Mouse (Mus musculus) small intestine, adult 2 months (tissue): ENCODE measurements around the gene Entpd1.
"Not testable (repeated sequence)": the region's sequence is repeated elsewhere in the genome, so short reads cannot be mapped to it uniquely, and the experiment has no call there.

Experiments used
- CTCF ChIP-seq: fragments of 200-500 bp; IDR thresholded peaks from 2 replicates; pipeline ENCODE4 v1.5.1; 2012; ENCODE audit warnings: low read depth, mild to moderate bottlenecking, control low read depth, inconsistent platforms, low read length, moderate library complexity, mixed read lengths; ENCODE audit not compliant: insufficient replicate concordance, insufficient read length; ENCODE audit errors: extremely low read depth
- POLR2A ChIP-seq: fragments of 200-500 bp; IDR thresholded peaks from 2 replicates; pipeline ENCODE4 v1.6.1; 2012; ENCODE audit warnings: low read depth, mild to moderate bottlenecking, control low read depth, inconsistent platforms, low read length, moderate library complexity

DNA sequence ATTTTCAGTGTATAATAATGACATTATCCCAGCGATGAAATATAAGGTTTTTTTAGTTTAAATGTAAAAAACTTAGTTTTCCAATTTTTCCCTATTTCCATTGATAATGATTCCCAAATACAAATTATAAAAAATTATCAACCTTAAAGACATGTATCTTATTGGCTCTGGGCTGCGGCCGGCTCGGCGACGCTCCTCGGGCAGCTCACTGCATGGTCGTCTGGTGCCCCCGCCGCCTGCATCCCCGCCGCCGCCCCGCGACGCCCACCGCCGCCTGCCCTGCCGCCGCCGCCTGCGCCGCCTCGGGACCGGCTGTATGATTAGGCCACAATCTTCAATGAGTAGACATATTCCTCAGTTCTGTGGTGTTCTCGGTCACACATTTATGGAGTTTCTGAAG lies 9.4 kb downstream of the Entpd1 start:
- not testable (repeated sequence) for TF ChIP-seq POLR2A, CTCF
